ENCODE assay signal across 34 mouse cellular contexts in the genomic region with DNA sequence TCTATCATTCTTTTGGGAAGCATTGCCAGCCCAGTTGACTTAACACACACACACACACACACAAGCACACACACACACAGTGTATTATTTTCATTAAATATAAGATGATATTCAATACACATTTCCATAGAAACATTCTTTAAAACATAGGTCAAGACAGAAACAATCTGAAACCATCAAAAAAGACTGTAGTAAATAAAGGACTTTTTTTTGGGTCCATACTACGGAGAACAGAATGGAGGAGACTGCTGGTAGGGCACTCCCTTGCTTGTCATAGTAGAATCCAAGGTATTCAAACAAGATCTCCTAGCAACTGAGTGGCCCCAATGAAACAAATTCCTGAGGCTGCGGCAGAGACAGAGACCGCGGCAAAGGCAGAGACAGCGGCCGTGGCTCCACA. TPM values are rescaled to one million over a fixed set of nuclear protein-coding genes. Genes with fewer than 3 reads are reported as not detected.
"Had no signal": no experiment of that assay in that cellular context is flagged by ENCODE, and none has a peak within 500 bp of the region (broad histone marks: within the 10 kb centered on the region; RNA-seq: fewer than 3 reads in every experiment).

A gene (plus strand): TSS at position 301 of the 400 bp plus-strand sequence.

- ATAC-seq: forebrain, embryonic 13.5 days; forebrain, embryonic 14.5 days; forebrain, embryonic 15.5 days; forebrain, embryonic 16.5 days; forebrain, postnatal 0 days had no signal

- H3K9ac ChIP-seq: embryonic facial prominence, embryonic 12.5 days; embryonic facial prominence, embryonic 13.5 days; embryonic facial prominence, embryonic 15.5 days; forebrain, embryonic 12.5 days; forebrain, embryonic 13.5 days; forebrain, embryonic 15.5 days; forebrain, postnatal 0 days had no signal

- H3K27ac ChIP-seq: embryonic facial prominence, embryonic 10.5 days; embryonic facial prominence, embryonic 12.5 days; embryonic facial prominence, embryonic 13.5 days; embryonic facial prominence, embryonic 15.5 days; forebrain, embryonic 10.5 days; forebrain, embryonic 12.5 days; forebrain, embryonic 13.5 days; forebrain, embryonic 15.5 days; gastrocnemius, adult 2 months; heart, adult 2 months had no signal

- H3K36me3 ChIP-seq: embryonic facial prominence, embryonic 10.5 days; embryonic facial prominence, embryonic 12.5 days; embryonic facial prominence, embryonic 13.5 days; embryonic facial prominence, embryonic 15.5 days; forebrain, embryonic 10.5 days; forebrain, embryonic 12.5 days; forebrain, embryonic 15.5 days had no signal

- H3K4me2 ChIP-seq: embryonic facial prominence, embryonic 12.5 days; embryonic facial prominence, embryonic 13.5 days; embryonic facial prominence, embryonic 15.5 days; forebrain, embryonic 12.5 days; forebrain, embryonic 13.5 days; forebrain, embryonic 15.5 days had no signal

- DNase-seq: cerebellum, adult 8-10 months; cerebellum, adult 9-10 months; cerebellum, adult 9-11 months; cerebellum, postnatal 10 days; cerebellum, postnatal 14 days; cerebellum, postnatal 25 days; cerebellum, postnatal 36 days; embryo, embryonic 11 days; forebrain, postnatal 0 days; gastrocnemius, adult 2 months; gastrocnemius, postnatal 10 days; gastrocnemius, postnatal 14 days; gastrocnemius, postnatal 25 days; gastrocnemius, postnatal 36 days; heart, adult 11 months; heart, adult 18-20 months; heart, adult 2 months had no signal

- H3K9me3 ChIP-seq: embryonic facial prominence, embryonic 10.5 days; embryonic facial prominence, embryonic 12.5 days; embryonic facial prominence, embryonic 13.5 days; embryonic facial prominence, embryonic 15.5 days; forebrain, embryonic 10.5 days; forebrain, embryonic 12.5 days; forebrain, embryonic 13.5 days; forebrain, embryonic 15.5 days had no signal

- H3K4me1 ChIP-seq: embryonic facial prominence, embryonic 10.5 days; embryonic facial prominence, embryonic 12.5 days; embryonic facial prominence, embryonic 13.5 days; embryonic facial prominence, embryonic 15.5 days; forebrain, embryonic 10.5 days; forebrain, embryonic 12.5 days; forebrain, embryonic 13.5 days; forebrain, embryonic 15.5 days had no signal

- H3K4me3 ChIP-seq: embryonic facial prominence, embryonic 10.5 days; embryonic facial prominence, embryonic 12.5 days; embryonic facial prominence, embryonic 13.5 days; embryonic facial prominence, embryonic 15.5 days; erythroblast, embryonic 14.5 days; forebrain, embryonic 10.5 days; forebrain, embryonic 12.5 days; forebrain, embryonic 13.5 days; forebrain, embryonic 15.5 days; gastrocnemius, adult 2 months; heart, adult 2 months had no signal

- H3K27me3 ChIP-seq: embryonic facial prominence, embryonic 12.5 days; embryonic facial prominence, embryonic 13.5 days; embryonic facial prominence, embryonic 15.5 days; forebrain, embryonic 12.5 days; forebrain, embryonic 13.5 days; forebrain, embryonic 15.5 days had no signal

RNA-seq across cellular contexts. Expression of the gene that starts here (rescaled TPM):
- polyA plus RNA-seq: cortical plate, adult 2 months; embryonic facial prominence, embryonic 10.5 days; embryonic facial prominence, embryonic 11.5 days; embryonic facial prominence, embryonic 12.5 days; embryonic facial prominence, embryonic 13.5 days; embryonic facial prominence, embryonic 14.5 days; embryonic facial prominence, embryonic 15.5 days; erythroblast, embryonic 14.5 days; forebrain, embryonic 10.5 days; forebrain, embryonic 11.5 days; forebrain, embryonic 12.5 days; forebrain, embryonic 13.5 days; forebrain, embryonic 14.5 days; forebrain, embryonic 15.5 days; forebrain, embryonic 16.5 days; forebrain, postnatal 0 days; frontal cortex, adult 2 months; gonadal fat pad, adult 2 months; heart, adult 2 months had no signal
